Mouse (Mus musculus): Measurements from ENCODE around the gene Gm28047. TPM values are rescaled to one million over a fixed set of nuclear protein-coding genes. Genes with fewer than 3 reads are reported as not detected.

Gene Gm28047
- polyA plus RNA-seq, 1 experiment = not detected

- TF ChIP-seq MAX (IDR thresholded peaks at IDR 0.05; ENCODE audit: low read depth) (no peak), USF1 (IDR thresholded peaks at IDR 0.05; ENCODE audit: low read depth) (no peak), MYOD1 (IDR thresholded peaks at IDR 0.05; ENCODE audit: control insufficient read depth in 1 of 3, insufficient read length in 2 of 3, low read depth in 2 of 3) (no peak), POLR2AphosphoS2 (IDR thresholded peaks at IDR 0.05; ENCODE audit: insufficient read length, low read depth) (no peak), REST (IDR thresholded peaks at IDR 0.05; ENCODE audit: insufficient read depth, insufficient read length) (no peak), TCF3 (IDR thresholded peaks at IDR 0.05; ENCODE audit: insufficient read length, low read depth) (no peak), CEBPB (IDR thresholded peaks at IDR 0.05; ENCODE audit: insufficient read depth, poor library complexity, severe bottlenecking) (no peak), TCF12 (IDR thresholded peaks at IDR 0.05; ENCODE audit: insufficient read depth, poor library complexity, severe bottlenecking) (no peak), SRF (IDR thresholded peaks at IDR 0.05; ENCODE audit: control insufficient read depth, insufficient read length, low read depth) (no peak), POLR2A (IDR thresholded peaks at IDR 0.05; ENCODE audit: insufficient read length, low read depth) (no peak), E2F4 (IDR thresholded peaks at IDR 0.05; ENCODE audit: insufficient read depth) (no peak), MYOG (IDR thresholded peaks at IDR 0.05; ENCODE audit: control insufficient read depth in 1 of 3, insufficient read depth in 1 of 3, insufficient read length in 2 of 3, low read depth in 2 of 3) (no peak)
- Histone ChIP-seq H3K79me2 (ENCODE audit: control insufficient read depth, insufficient read depth) (peaks cover 33% of the 10 kb centered on the region), H3K27me3 (ENCODE audit: control insufficient read depth, insufficient read depth, insufficient read length) (no peaks in the 10 kb centered on the region), H3K36me3 (ENCODE audit: control insufficient read depth, insufficient read depth) (peaks cover 98% of the 10 kb centered on the region), H3K4me2 (ENCODE audit: low read depth) (no peak overlapping the region), H3K4me3 (no peak overlapping the region), H3ac (ENCODE audit: control insufficient read depth, insufficient read length) (no peak overlapping the region)
These were observed 125.5 kb downstream of the Gm28047 start for GRCm38 (mm10) chr15:102499370-102499769.

DNA sequence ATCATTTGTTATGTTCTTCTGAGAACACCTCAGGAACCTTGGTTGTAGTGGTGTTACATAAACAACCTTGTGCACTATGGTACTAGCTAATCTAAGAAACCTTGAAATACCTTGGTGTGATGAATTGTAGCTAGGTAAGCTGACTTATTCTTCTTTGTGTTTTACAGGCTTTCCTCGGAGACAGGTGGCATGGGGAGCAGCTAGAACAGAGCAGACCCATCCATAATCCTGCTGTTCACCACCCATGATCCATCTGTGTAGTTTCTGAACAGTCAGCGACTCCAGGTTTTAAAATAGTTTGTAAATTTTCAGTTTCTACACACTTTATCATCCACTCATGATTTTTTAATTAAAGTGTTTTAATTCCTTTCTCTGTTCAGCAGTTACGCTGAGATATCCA is 126.5 kb downstream of the Gm28047 start:
- Histone ChIP-seq H3K36me3 (ENCODE audit: control insufficient read depth, insufficient read depth) (peaks cover 99% of the 10 kb centered on the region), H3K4me2 (ENCODE audit: low read depth) (no peak overlapping the region), H3ac (ENCODE audit: control insufficient read depth, insufficient read length) (no peak overlapping the region), H3K27me3 (ENCODE audit: control insufficient read depth, insufficient read depth, insufficient read length) (no peaks in the 10 kb centered on the region), H3K4me3 (no peak overlapping the region), H3K79me2 (ENCODE audit: control insufficient read depth, insufficient read depth) (peaks cover 42% of the 10 kb centered on the region)
- TF ChIP-seq POLR2AphosphoS2 (IDR thresholded peaks at IDR 0.05; ENCODE audit: insufficient read length, low read depth) = no peak
- no peak for TF ChIP-seq E2F4 (IDR thresholded peaks at IDR 0.05; ENCODE audit: insufficient read depth)
- TF ChIP-seq MYOD1 (IDR thresholded peaks at IDR 0.05; ENCODE audit: control insufficient read depth in 1 of 3, insufficient read length in 2 of 3, low read depth in 2 of 3) = no peak
- TF ChIP-seq TCF12 (IDR thresholded peaks at IDR 0.05; ENCODE audit: insufficient read depth, poor library complexity, severe bottlenecking) = no peak
- no peak for TF ChIP-seq SRF (IDR thresholded peaks at IDR 0.05; ENCODE audit: control insufficient read depth, insufficient read length, low read depth)
- no peak for TF ChIP-seq CEBPB (IDR thresholded peaks at IDR 0.05; ENCODE audit: insufficient read depth, poor library complexity, severe bottlenecking)
- no peak for TF ChIP-seq USF1 (IDR thresholded peaks at IDR 0.05; ENCODE audit: low read depth)
- TF ChIP-seq TCF3 (IDR thresholded peaks at IDR 0.05; ENCODE audit: insufficient read length, low read depth) = no peak
- no peak for TF ChIP-seq POLR2A (IDR thresholded peaks at IDR 0.05; ENCODE audit: insufficient read length, low read depth)

DNA sequence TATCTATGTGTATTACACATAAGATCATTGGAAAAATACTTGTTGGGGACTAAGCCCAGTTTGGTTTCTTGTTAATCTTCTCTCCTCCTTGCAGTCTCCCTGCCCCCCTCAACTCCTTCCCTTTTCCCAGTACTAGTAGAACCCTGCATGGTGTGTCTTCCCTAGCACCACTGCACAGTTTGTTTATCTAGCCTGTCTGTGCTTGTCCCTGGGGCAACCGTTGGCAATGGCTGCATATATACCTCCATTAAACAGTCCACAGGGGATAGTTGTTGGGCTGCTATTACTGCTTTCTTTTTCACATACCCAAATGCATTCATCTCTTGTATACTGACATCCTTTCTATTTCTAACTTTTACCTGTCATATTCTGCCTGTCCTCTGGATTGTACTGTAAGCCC is 137.2 kb downstream of the Gm28047 start:
- Histone ChIP-seq H3K79me2 (ENCODE audit: control insufficient read depth, insufficient read depth) (peaks cover 83% of the 10 kb centered on the region), H3K4me2 (ENCODE audit: low read depth) (no peak overlapping the region)
- TF ChIP-seq CEBPB (IDR thresholded peaks at IDR 0.05; ENCODE audit: insufficient read depth, poor library complexity, severe bottlenecking) (no peak), REST (IDR thresholded peaks at IDR 0.05; ENCODE audit: insufficient read depth, insufficient read length) (no peak), POLR2AphosphoS2 (IDR thresholded peaks at IDR 0.05; ENCODE audit: insufficient read length, low read depth) (no peak), E2F4 (IDR thresholded peaks at IDR 0.05; ENCODE audit: insufficient read depth) (no peak), MYOG (IDR thresholded peaks at IDR 0.05; ENCODE audit: control insufficient read depth in 1 of 3, insufficient read depth in 1 of 3, insufficient read length in 2 of 3, low read depth in 2 of 3) (no peak), SRF (IDR thresholded peaks at IDR 0.05; ENCODE audit: control insufficient read depth, insufficient read length, low read depth) (no peak), POLR2A (IDR thresholded peaks at IDR 0.05; ENCODE audit: insufficient read length, low read depth) (no peak), MYOD1 (IDR thresholded peaks at IDR 0.05; ENCODE audit: control insufficient read depth in 1 of 3, insufficient read length in 2 of 3, low read depth in 2 of 3) (no peak), TCF12 (IDR thresholded peaks at IDR 0.05; ENCODE audit: insufficient read depth, poor library complexity, severe bottlenecking) (no peak), USF1 (IDR thresholded peaks at IDR 0.05; ENCODE audit: low read depth) (no peak), MAX (IDR thresholded peaks at IDR 0.05; ENCODE audit: low read depth) (no peak), TCF3 (IDR thresholded peaks at IDR 0.05; ENCODE audit: insufficient read length, low read depth) (no peak)

DNA sequence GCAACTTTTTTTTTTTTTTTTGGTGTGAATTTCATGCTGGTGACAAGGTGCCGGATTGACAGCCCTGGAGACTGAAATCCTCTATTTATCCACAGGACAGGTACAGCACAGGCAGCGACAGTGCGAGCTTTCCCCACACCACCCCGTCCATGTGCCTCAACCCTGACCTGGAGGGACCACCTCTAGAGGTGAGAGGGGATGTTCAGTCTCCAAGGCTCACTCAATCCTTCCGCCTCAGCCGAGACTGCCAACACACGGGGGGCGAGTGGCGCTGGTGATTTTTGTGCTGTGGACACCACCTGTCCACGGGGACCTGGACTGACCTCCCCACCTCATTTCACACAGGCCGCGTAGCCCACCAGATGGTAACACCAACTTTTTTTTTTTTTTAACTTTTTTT is 139.0 kb downstream of the Gm28047 start:
- Histone ChIP-seq H3ac (ENCODE audit: control insufficient read depth, insufficient read length) (no peak overlapping the region), H3K27me3 (ENCODE audit: control insufficient read depth, insufficient read depth, insufficient read length) (no peaks in the 10 kb centered on the region), H3K4me3 (no peak overlapping the region), H3K36me3 (ENCODE audit: control insufficient read depth, insufficient read depth) (peaks cover 99% of the 10 kb centered on the region), H3K79me2 (ENCODE audit: control insufficient read depth, insufficient read depth) (peaks cover 89% of the 10 kb centered on the region), H3K4me2 (ENCODE audit: low read depth) (no peak overlapping the region)
- TF ChIP-seq POLR2A (IDR thresholded peaks at IDR 0.05; ENCODE audit: insufficient read length, low read depth) (peak; percentile 37), POLR2AphosphoS2 (IDR thresholded peaks at IDR 0.05; ENCODE audit: insufficient read length, low read depth) (peak; percentile 64), SRF (IDR thresholded peaks at IDR 0.05; ENCODE audit: control insufficient read depth, insufficient read length, low read depth) (no peak)

More for the DNA sequence above, 137.2 kb downstream of the Gm28047 start:
- Histone ChIP-seq H3K36me3 (ENCODE audit: control insufficient read depth, insufficient read depth) (peaks cover 99% of the 10 kb centered on the region), H3K27me3 (ENCODE audit: control insufficient read depth, insufficient read depth, insufficient read length) (no peaks in the 10 kb centered on the region), H3ac (ENCODE audit: control insufficient read depth, insufficient read length) (no peak overlapping the region), H3K4me3 (no peak overlapping the region)

- no peak for TF ChIP-seq TCF12 (IDR thresholded peaks at IDR 0.05; ENCODE audit: insufficient read depth, poor library complexity, severe bottlenecking)
- peak; percentile 29 for TF ChIP-seq POLR2AphosphoS2 (IDR thresholded peaks at IDR 0.05; ENCODE audit: insufficient read length, low read depth)
- no peak for TF ChIP-seq MAX (IDR thresholded peaks at IDR 0.05; ENCODE audit: low read depth)
- no peak for TF ChIP-seq E2F4 (IDR thresholded peaks at IDR 0.05; ENCODE audit: insufficient read depth)
- Histone ChIP-seq H3K79me2 (ENCODE audit: control insufficient read depth, insufficient read depth) (peaks cover 93% of the 10 kb centered on the region), H3K4me3 (no peak overlapping the region), H3K27me3 (ENCODE audit: control insufficient read depth, insufficient read depth, insufficient read length) (no peaks in the 10 kb centered on the region), H3ac (ENCODE audit: control insufficient read depth, insufficient read length) (no peak overlapping the region), H3K4me2 (ENCODE audit: low read depth) (no peak overlapping the region), H3K36me3 (ENCODE audit: control insufficient read depth, insufficient read depth) (peaks cover 98% of the 10 kb centered on the region)
These were observed 141.7 kb downstream of the Gm28047 start for GRCm38 (mm10) chr15:102483136-102483535.
